Mouse (Mus musculus): Measurements from ENCODE around the gene March9. TPM values are rescaled to one million over a fixed set of nuclear protein-coding genes. Genes with fewer than 3 reads are reported as not detected.
"Not testable (repeated sequence)": the region's sequence is repeated elsewhere in the genome, so short reads cannot be mapped to it uniquely, and the experiment has no call there.

Gene March9
- total RNA-seq, 2 experiments from 2014 or later: 32.7 to 35.1 TPM

DNA sequence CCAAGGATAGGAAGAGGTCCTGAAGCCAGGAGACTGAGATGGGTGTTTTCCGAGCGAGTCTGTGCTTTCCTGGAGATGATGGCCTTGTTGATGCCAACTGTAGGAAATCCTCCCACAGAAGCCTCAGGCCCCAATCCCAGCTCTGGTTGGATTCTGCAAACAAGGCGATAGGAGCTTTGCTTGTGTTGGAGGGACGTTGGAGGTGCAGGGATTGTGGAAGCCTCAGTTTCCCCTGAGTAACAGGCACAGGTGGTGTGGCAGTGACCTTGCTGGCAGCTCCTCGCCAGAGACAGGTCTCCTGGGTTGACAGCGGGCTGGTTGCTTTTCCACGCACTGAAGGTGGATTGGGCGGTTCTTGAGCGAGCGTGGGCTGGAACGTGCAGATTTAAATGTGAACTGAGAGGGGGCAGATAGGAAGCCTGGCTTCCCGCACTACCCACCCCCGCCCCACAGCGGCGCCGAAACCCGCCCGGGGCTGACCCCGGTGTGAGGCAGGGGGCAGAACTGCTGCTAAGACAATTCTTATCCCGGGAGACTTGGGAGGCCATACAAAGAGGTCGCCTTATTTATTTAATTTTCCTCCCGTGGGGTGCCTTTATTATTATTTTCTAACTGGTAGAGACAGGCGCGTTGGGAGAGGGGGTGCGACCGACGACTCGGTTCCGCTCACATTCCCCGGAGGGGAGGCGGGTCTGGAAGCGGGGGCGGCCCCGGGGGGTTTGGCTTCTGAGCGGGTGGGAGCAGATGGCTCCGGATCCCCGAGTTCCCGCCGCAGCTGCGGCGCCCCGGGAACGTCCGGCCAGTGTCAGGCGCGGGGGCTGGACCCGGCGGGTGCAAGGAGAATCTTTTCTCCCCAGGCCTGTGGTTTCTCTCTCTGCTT is 21.2 kb upstream of the March9 start:
- DNase-seq (ENCODE audit: low spot score in 2 of 2): peak; percentile 69 to 70
- intact Hi-C loops (cut with DNase I): no loop called here

DNA sequence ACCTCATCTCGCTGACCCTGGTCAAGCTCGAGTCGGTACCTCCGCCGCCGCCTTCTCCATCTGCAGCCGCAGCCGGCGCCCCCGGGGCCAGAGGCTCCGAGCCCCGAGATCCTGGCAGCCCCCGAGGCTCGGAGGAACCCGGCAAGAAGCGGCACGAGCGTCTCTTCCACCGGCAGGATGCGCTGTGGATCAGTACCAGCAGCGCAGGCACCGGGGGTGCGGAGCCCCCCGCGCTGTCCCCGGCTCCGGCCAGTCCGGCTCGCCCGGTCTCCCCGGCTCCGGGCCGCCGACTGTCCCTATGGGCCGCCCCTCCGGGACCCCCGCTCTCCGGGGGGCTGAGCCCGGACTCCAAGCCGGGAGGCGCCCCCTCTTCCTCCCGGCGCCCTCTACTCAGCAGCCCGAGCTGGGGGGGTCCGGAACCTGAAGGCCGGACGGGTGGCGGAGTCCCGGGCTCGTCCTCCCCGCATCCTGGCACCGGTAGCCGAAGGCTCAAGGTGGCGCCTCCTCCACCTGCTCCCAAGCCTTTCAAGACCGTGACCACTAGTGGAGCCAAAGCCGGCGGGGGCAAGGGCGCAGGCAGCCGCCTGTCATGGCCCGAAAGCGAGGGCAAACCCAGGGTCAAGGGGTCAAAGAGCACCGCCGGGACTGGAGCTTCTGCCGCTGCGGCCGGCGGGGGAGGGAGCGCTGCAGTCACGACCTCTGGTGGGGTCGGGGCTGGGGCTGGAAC is 19.8 kb upstream of the March9 start:
- intact Hi-C loops (cut with DNase I): loop anchor here (5.0 kb wide), 1 partner anchor 92 kb away; no protein-coding TSS in a partner anchor
- DNase-seq (ENCODE audit: low spot score in 2 of 2): no peak

DNA sequence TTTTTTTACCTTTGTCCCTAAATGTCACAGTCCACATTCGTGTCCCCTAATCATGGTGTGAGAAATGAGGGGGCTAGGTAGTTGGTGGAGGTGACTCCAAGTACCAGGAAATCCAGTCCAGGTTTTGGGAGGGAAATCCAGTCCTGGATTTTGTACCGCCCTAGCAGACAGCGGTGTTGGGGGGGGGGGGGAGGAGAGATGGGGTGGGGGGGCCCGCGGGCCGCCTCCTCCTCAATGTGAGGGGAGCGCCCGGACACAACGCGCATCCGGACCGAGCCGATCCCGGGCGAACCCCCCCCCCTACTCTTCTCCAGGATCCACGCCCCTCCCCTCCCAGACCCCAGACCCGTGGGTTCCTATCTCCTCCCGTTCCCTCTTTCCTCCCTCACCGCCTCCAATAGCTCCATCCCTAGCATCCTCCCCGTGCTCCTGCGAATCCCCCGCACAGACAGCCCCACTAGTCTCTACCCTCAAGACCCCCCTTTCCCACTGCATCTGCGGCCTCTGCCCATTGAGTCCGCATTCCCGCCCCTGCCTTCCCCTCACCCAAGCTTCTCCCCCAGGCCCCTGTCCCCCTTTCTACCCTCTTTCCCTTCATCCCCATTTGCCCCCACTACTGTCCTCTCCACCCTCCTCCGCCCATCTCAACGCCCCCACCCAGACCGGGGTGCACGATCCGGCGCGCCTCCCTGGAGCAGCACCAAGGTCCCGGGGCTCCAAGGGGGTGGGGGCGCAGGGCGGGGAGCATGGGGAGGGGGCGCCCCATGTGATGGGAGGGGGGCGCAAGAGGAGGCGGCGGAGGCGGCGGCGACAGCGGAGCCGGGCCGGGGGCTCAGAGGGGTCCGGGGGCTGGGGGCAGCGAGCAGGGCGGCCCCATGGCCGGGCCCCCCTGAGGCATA is 18.9 kb upstream of the March9 start:
- peak; percentile 82 to 84 for DNase-seq (ENCODE audit: low spot score in 2 of 2)
- intact Hi-C loops (cut with DNase I): loop anchor here (5.0 kb wide), 1 partner anchor 93 kb away; no protein-coding TSS in a partner anchor

DNA sequence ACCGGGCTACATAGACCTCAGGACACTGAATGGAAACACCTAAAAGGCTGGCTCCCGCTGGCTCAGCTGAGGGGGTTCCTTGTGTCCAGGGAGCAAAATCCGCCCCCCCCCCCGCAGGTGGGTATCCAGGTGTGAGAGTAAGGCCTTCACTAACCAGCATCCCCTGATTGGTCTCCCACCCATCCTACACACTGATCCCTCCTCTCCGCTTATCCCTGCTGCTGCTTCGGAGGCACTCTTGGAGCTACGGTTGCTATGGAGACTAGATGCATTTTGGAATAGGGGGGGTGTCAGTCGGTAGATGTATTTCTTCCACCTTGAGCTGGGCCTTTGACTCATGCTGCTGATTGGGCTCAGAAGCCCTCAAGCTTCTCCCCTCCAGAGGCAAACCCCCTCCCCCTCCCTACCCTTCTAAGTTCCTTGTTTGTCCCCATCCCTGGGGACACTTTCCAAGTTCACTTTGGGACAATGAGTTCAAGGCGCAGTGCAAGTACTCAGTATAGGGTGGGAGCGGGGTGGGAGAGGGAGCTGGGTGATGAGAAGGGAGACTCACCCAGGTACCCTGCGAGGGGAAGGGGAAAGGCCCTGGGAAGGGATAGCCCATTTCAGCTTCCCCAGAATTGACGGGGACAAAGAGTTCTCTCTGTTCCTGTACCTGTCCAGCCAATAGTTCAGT is 18.2 kb upstream of the March9 start:
- DNase-seq (ENCODE audit: low spot score in 2 of 2): peak; percentile 67 to 88
- intact Hi-C loops (cut with DNase I): loop anchor here (5.0 kb wide), 1 partner anchor 94 kb away; no protein-coding TSS in a partner anchor

DNA sequence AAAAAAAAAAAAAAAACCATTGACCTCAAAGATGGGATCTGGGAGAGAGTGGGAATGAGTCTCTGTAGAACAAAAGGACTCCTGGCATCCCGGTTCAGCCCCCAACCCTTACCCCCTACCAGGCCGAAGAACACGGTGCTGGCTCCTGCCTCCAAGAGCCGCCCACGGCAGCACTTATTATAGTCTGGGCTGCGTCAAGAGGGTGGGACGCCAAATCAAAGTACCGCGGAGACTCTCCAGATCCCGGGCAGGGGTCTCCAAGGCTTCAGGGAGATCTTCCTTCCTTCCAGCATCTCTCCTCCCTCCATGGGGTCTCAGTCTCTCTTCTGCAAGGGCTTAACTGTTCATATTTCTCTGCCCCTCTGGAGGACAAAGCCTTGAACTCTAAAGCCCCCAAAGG is 17.5 kb upstream of the March9 start:
- DNase-seq (ENCODE audit: low spot score in 2 of 2): peak; percentile 60 to 68
- intact Hi-C loops (cut with DNase I): loop anchor here (5.0 kb wide), 1 partner anchor 95 kb away; no protein-coding TSS in a partner anchor

DNA sequence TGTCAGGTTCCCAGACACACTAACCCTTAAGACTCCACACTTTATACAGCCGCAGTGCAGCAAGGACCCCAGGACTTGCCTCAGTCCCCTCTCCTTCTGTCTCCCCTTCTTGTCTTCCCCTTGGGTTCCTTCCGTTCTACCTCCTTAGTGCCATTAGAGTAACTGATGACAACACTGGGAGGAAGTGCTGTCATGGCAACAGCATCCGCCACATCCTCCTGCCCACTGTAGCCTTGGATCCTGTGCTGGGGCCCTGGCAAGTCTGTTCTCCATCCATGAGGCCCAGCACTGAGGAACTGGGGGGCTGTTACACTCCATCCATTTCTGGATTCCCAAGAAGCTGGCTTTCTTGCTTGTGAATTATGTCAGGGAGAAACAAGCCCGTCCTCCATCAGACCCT is 16.1 kb upstream of the March9 start:
- DNase-seq (ENCODE audit: low spot score in 2 of 2): peak in 1 of 2 experiments; percentile 58
- intact Hi-C loops (cut with DNase I): loop anchor here (5.0 kb wide), 1 partner anchor 96 kb away; no protein-coding TSS in a partner anchor

DNA sequence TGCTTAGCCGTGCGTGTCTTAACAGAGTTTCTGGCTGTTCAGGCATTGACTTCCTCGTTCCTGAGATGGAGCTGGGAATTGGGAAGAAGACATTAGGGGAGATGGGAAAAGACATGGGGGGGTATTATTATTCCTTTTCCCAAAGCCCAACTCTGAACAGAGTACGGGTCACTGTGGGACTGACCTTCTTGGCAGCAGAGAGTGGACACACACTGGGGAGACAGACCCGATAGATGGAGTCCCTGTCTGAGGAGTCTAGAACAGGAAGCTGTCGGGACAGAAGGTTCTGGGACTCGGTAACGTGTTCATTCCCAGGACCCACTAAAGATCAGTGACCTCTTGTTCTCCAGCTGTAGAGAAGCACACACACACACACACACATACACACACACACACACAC is 15.7 kb upstream of the March9 start:
- no peak for DNase-seq (ENCODE audit: low spot score in 2 of 2)
- intact Hi-C loops (cut with DNase I): loop anchor here (5.0 kb wide), 1 partner anchor 97 kb away; no protein-coding TSS in a partner anchor

DNA sequence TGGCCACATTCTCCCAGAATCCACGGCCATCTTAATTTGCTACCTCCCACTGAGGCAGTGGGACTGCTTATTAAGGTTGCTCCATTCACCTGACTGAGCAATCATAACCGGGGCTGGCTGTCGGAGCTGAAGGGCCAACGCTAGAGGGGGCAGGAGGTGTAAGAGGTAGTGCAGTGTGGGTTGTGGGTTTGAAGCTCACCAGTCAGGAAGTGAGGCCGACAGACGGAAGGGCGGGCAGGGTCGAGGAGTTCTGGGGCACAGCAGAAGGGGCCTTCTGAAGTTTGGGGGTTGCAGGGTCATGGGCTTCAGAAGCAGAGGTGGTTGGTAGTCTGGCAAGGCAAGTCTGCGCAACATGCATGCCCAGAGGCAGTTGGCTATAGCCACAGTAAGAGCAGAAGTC is 15.1 kb upstream of the March9 start, which contains the start of gene Agap2:
Gene Agap2, plus strand, starts transcription at position 205 of the 400 bp plus-strand sequence.
- intact Hi-C loops (cut with DNase I): loop anchor here (5.0 kb wide), 1 partner anchor 97 kb away; no protein-coding TSS in a partner anchor
- no peak for DNase-seq (ENCODE audit: low spot score in 2 of 2)

DNA sequence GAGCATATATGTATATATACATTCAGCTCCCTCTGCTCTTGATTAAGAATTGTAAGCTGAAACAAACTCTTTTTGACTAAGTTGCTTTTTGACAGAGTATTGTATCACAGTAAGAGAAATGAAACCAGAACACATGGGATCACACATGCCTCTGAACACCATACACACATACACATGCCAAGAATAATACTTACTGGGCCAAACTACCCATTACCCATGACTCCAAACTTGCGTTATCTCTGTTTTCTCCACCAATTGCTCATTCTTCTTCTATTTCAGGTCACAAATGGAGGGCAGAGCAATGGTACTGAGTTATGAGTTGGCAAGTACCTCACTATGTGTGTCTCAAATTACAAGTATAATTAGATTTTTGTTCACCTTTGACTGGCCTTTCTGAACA is 14.0 kb upstream of the March9 start:
- no peak for DNase-seq (ENCODE audit: low spot score in 2 of 2)
- intact Hi-C loops (cut with DNase I): no loop called here

DNA sequence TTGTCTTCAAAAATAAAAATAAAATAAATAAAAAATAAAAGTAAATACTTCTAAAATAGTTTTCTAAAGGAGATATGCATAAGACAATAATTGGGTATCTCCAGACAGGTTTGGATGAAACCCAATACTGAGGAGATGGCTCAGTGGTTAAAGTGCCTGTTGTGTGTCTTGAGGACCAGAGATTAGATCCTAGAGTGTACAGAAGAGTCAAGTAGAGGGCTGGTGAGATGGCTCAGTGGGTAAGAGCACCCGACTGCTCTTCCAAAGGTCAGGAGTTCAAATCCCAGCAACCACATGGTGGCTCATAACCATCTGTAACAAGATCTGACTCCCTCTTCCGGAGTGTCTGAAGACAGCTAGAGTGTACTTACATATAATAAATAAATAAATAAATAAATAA is 13.0 kb upstream of the March9 start:
- intact Hi-C loops (cut with DNase I): not testable (repeated sequence)

DNA sequence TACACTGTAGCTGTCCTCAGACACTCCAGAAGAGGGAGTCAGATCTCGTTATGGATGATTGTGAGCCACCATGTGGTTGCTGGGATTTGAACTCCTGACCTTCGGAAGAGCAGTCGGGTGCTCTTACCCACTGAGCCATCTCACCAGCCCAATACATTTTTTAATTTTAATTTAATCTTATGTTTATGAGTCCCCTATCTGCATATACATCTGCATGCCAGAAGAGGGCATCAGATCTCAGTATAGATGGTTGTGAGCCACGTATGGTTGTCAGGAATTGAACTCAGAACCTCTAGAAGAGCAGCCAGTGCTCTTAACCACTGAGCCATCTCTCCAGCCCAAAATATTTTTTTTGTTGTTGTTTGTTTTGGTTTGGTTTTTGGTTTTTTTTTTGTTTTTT is 12.3 kb upstream of the March9 start:
- intact Hi-C loops (cut with DNase I); DNase-seq (ENCODE audit: low spot score in 2 of 2): not testable (repeated sequence)

More for the DNA sequence above, 13.0 kb upstream of the March9 start:
- not testable (repeated sequence) for DNase-seq (ENCODE audit: low spot score in 2 of 2)

DNA sequence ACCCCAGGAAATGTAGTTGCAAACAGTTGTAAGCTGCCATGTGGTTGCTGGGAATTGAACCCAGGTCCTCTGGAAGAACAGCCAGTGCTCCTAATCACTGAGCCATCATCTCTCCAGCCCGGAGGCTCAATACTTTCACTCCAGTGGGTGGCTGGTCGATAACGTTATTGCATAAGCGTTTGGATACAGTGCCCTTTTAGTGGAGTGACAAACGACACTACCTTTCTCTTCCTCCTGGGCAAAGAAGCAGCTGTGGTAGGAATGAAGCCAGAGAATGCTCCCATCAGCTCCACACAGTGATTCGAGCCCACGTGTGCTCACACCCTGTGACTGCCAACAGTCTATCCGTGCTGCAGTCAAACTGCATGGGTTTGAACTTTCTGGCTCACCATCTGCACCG is 11.2 kb upstream of the March9 start:
- DNase-seq (ENCODE audit: low spot score in 2 of 2): no peak
- intact Hi-C loops (cut with DNase I): no loop called here

DNA sequence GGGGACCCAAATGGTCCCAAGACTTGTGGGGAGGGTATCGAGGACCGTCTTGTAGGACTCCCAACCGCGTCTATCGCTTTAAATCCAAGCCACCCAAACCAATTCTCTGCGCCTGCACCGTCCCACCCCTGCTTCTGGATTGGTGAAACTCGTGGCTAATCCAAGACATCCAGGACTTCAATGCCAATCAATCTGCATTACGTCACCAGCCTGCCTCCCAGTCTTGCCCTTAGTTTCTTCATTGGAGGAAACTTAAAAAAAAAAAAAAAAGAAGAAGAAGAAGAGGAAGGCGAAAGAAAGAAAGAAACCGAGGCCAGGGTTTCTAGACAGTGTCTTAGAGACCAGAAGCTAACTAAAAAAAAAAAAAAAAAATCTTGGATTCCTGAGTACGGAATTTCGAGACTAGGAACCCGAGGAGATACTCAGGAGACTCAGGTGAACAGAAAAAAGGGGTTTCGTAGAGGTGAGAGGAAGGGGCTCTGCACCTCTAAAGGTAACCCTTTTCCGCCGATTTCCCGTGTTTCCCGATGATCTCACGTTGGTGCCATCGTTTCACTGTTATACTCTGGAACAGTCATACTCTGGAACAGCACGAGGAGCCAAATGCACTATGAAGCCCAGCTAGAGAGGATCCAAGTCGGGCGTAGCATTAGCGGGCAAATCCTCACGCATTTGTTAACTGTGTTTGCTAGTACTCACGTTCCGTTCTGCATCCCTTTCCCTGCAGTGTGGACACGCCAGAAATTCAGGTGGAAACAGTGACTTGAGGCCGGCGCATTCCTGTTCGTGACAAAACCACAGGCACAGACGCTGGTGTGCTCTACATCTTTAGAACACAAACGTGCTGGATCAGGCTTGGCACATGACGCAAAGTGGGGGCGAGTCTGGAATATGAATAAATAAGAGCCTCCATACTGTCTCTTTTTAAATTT is 10.5 kb upstream of the March9 start, which contains the start of gene Tspan31:
Gene Tspan31, minus strand, starts transcription at position 75 of the 932 bp plus-strand sequence.
- peak; percentile 95 to 97 for DNase-seq (ENCODE audit: low spot score in 2 of 2)
- intact Hi-C loops (cut with DNase I): no loop called here

DNA sequence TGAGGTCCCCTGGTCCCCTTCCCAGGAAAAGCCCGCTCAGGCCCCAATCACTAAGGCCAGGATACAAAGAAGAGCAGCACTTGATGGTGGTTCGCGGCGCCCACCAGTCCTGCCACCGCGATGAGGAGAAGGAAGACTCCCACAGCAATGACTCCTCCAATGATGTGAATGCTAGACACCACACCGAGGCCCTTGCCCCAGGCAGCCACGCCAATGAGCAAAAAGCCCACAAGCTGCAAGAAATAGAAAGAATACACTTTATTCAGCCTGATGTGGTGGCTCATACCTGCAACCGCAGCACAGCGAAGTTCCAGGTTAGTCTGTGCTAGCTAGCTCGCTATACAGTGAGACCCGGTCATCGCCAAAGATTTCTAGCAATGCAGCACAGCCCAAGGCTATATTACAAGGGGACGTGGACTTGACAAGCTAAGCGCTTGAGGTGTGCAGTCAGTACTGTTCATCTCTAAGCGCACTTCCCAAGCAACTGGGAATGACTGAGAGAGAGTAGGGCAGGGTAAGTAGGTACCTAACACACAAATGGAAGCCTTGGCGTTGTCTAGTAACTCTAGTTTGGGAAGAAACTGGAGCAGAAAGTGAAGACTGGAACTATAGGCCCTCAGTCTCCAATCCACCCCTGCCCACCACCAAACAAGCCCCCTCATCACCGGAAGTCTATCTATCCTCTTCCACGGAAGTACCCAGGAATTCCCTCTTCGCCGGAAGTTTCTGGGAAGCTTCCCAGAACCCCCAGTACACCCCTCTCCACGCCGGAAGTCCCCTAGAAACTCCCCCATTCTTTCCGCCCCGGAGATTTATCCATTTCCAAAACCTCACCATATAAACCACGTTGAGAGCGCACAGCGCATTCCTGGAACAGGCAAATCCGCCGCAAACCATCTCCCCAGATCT is 9.6 kb upstream of the March9 start:
- intact Hi-C loops (cut with DNase I): no loop called here
- DNase-seq (ENCODE audit: low spot score in 2 of 2): no peak

DNA sequence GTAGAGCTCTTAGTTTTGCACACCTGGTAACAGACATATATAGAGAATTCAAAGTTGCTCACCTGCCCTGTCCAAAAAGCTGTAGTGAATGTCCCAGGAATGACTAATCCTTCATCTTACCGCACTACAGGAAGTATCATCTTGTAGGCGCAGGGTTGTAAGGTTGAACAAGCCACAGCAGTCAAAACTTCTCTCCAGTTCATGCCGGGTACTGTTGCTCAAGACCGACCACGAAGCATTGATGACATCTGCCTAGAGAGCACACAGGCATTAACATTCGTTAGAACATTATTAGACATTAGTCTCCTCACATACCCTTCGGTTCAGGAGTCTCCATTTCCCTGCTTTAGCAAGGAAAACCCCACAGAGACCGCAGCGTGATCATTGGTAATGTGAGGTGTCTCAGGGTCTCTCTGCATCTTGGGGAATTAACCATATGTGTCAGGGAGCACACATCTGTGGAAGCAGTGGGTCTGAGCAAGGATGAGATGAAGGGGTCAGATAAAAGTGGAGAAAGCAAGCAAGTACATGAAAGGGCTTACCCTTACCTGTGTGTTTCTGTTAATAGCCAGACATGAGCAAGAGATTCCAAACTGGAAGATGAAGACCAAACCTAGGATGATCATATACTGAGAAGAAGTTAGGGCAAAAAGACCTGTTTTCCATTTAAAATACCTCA is 8.5 kb upstream of the March9 start:
- intact Hi-C loops (cut with DNase I): no loop called here
- DNase-seq (ENCODE audit: low spot score in 2 of 2): no peak

DNA sequence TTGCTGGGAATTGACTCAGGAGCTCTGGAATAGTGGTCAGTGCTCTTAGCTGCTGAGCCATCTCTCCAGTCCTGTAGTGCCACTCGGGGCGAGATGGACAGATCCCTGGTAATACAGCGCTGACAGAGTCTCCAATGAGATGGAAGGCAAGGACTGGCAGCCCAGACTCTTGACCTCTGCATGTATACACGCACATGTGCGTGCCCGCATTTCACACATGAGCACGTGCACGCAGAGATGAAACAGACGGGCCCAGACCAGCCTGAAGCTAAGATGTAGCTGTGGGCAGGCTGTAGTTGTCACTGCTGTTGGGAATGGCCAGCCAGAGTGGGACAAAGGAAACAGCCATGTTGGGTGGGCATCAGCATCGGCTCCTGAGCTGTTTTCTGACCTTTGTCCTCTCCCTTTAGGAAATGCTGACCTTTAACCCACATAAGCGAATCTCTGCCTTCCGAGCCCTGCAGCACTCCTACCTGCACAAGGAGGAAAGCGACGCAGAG is 6.6 kb upstream of the March9 start:
- DNase-seq (ENCODE audit: low spot score in 2 of 2): no peak
- intact Hi-C loops (cut with DNase I): no loop called here

All from left cerebral cortex, postnatal 14 days (tissue).